Mouse (Mus musculus) left cerebral cortex, postnatal 14 days (tissue): ENCODE measurements around the gene Capg. TPM values are rescaled to one million over a fixed set of nuclear protein-coding genes. Genes with fewer than 3 reads are reported as not detected.
A peak's percentile ranks its signal among the peaks of the same experiment; 100 is the strongest.

ENCODE experiments used
- DNase-seq, 2 experiments: peaks; one replicate each; pipeline ENCODE4 v3.0.0; 2021 to 2022; ENCODE audit warnings: low spot score in 2 of 2, mixed read lengths in 1 of 2
- intact Hi-C: fragments of 180-260 bp; cut with DNase I; formaldehyde crosslinking; loops from one replicate; pipeline ENCODE4 v1.15.1; 2025
- long read RNA-seq, 2 experiments: library from polyadenylated mRNA; stranded (forward); transcript quantifications; one replicate each; pipeline ENCODE4 v2.0.0; 2021
- total RNA-seq, 2 experiments: library from RNA; stranded (reverse); gene quantifications; 2 replicates each; pipeline ENCODE4 v1.2.3; 2021

The Capg gene
- total RNA-seq, result 1 to 10 TPM; 3.3 to 3.6 TPM
- long read RNA-seq, experiment 1, partial matches to known transcripts, result 0 of 1 reads
- long read RNA-seq, experiment 1, other reads (novel, unspliced or antisense), result 0 of 1 reads
- long read RNA-seq, experiment 2, partial matches to known transcripts, result 1 of 2 reads
- long read RNA-seq, experiment 2, other reads (novel, unspliced or antisense), result 0 of 2 reads

DNA sequence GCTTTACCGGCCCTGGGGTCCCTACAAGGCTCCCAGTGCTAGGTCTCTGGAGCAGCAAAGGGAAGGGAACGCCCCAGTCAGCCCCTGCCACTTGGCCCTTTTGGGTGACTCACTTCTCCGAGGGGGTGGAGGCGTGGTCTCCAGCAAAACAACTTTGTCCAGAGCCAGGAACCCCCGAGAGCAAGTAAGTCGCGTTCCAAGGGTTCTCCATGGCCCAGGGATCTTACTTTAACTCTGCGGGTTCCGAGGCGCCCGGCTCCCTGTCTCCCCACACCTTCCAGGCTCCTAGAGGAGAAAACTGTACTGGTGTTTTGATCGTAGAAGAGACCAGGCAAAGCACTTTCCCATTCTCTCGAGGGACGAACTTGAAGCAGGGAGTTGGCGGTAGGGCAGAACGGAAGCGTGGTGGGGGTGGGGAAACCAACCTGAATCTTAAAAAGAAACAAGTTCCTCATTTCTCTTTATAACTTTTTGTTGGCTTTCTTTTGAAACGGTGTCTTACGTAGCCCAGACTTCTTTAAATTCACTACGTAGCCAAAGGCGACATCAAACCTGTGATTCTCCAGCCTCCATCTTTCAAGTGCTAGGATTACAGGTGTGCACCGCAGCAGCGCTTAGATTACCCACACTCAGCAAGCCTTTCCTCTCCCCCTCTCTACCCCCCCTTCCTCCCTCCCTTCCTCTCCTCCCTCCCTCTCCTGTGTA is at the start of gene Capg:
TSS of gene Capg (plus strand) at position 109 of the 705 bp plus-strand sequence.
- no peak for DNase-seq
- intact Hi-C loops, result no loop called here

DNA sequence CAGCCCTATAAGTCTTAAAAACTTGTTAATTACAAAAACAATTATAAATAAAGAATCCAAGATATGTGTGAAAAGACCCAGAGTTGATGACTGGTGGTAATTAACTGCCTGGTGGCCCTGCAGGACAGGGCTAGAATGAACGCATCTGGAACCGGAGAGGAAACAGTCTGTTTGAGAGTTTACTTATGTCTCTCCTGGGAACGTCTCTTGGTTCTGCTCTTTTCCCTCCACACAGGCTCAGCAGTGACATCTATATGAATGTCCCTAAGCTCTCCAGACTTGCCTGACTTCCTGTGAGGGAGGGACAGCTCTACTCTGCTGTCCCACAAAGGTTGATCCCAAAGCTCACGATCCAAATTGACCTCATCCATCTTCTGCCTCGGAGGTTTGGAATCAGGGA is 45.2 kb upstream of the Capg start:
- intact Hi-C loops, result no loop called here
- DNase-seq, result no peak

DNA sequence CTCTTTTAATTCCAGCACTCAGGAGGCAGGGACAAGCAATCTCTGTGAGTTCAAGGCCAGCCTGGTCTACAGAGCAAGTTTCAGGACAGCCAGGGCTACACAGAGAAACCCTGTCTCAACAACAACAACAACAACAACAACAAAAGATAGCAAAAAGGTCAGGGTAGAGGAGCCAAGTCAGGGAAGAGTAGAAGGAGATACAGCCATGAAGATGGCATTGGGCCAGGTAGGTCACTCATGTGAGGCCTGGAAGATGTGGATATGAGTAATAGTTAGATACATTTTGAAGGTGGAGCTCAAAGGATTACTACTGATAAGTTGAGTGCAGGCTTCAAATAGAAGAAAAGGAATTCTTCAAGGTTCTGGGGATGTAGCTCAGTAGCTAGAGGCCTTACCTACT is 40.9 kb upstream of the Capg start:
- intact Hi-C loops, result no loop called here
- no peak for DNase-seq

DNA sequence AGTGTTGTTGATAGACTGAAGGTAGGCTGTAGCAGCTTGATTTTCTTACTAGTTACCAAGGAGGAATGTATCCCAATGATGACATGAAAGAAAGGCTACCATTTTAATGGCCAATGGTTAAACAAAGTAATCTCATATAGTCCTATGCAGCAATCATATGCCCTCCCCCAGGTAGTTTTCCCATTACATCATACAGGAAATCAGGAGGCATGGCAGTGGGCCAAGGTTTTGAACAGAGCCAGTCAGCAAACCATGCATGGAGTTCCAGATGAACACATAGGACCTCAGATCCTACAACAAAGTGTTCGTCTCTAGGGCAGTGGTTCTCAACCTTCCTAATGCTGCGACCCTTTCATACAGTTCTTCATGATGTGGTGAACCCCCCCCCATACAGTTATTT is 40.3 kb upstream of the Capg start:
- intact Hi-C loops, result no loop called here

DNA sequence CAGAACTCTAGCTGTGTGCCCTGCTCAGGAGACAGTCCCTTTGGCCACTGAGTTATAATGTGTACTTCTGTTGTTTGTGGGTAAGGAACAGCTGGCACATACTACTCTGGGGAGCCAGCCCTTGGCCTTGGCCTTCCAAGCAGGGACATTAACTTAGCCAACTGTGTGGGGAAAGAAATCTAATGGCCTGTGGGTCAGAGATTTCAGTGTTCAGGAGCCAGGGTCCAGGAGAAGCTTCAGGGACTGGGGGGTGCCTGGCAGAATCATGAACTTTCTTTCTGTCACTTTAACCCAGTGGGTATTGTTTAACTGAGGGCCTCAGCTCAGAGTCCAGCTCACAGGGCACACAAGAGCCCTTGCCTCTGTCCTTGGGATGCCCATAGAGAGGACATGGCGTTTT is 38.1 kb upstream of the Capg start:
- intact Hi-C loops, result no loop called here
- DNase-seq, result no peak

More for the DNA sequence above, 40.3 kb upstream of the Capg start:
- DNase-seq, result no peak

DNA sequence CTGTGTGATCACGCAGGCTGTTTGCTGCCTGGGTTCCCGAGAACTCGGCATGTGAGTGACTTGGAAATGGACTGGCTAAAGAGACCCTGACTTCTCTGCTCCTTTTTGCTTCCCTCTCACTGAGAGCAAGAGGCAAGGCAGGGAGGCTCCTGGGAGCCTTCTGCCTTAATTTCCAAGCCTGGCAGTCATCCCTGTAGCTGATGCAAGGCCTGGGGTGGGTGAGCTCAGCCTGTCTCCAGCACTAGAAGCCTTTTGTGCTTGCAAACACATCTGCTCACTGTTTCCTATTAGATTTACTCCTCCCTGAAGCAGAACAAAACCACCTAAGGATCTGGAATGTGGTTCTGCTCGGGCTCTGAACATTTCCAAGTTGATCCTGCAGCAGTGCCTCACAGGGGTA is 35.6 kb upstream of the Capg start:
- DNase-seq, result no peak
- intact Hi-C loops, result no loop called here

DNA sequence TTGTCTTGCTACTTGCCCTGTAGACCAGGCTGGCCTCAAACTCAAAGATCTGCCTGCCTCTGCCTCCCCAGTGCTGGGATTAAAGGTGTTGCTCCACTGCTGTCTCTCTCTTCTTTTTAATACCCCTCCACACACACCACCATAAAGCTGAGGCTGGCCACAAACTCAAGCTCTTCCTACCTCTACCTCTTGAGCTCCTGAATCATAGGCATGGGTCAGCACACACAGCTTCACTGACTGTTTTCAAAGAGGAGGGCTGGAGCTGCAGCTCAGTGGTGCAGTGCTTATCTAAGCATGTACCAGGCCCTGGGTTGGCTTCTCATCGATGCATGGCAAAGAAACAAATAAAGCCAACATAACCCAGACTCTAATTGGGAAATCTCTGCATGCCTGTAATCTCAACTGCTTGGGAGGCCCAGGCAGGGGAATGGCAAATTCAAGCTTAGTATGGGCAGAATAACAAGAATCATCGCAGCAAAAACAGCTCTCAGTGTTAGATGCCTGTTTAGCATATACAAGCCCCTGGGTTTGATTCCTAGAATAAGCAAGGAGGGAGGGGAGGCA is 34.2 kb upstream of the Capg start:
- intact Hi-C loops, result loop anchor here (5.0 kb wide), 2 partner anchors 58 to 73 kb away; partner anchors contain the start of gene Mat2a
- DNase-seq, result no peak

DNA sequence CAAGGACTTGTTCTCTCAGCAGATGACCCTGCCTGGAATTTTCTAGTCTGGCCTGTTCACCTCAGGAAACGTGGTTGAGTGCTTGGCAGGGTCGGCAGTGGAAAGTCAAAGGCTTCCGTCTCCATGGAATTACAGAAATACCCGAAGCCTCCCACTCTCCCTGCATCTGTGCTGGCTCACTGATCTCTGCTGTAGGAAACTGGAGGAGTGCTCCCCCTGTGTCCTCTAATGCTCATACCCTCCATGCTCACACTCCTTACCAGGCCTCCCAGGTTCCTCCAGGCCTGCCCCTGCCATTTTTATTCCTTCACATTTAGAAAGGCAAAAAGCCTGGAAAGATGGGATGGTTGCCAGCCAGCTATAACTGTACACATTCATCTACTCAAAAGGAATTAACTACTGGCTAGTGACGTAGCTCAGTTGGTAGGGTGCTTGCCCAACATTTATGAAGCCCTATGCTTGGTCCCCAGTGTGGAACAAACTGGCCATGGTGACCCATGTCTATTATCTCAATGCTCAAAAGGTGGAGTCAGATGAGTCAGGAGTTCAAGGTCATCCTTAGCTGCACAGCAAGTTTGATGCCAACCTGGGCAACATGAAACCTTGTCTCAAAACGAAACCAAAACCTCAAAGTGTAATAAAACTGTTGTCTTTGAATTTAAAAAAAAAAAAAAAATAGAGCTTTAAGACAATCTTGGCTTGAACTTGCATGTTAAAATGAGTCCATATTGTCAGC is 33.3 kb upstream of the Capg start:
- peak in 1 of 2 experiments; percentile 52 for DNase-seq
- intact Hi-C loops, result loop anchor here (5.0 kb wide), 2 partner anchors 59 to 74 kb away; partner anchors contain the start of gene Mat2a

DNA sequence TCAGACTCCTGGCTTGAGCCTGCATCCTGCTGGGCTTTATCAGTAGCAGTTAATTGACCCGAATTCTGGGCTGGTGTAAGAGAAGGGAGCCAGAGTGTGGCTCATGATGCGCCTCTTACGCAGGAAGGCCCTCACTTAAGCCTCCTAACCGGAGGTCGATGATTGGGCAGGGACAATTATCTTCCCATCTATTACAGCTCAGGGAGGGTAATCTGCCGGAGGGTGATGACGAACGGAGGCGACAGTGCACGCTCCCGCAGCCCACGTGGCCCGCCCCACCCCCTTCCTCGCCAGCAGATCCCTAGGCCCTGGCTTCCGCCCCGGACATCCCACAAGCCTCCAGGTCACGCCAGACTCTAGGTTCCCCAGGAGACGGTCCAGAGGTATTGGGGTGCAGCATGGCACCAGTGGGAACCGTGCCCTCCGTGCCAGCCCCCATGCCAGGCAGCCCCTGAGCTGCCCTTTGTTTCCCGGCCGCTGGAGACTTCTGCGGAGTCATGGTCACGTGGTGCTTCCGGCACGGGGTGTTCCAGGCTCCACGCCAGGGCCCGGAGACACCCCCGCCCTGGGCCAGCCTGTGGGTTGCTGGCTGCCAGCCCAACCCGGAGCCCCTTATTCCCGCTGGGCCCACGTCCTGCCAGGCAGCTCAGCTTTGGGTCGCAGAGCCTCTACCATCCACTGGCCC is 31.7 kb upstream of the Capg start:
- intact Hi-C loops, result loop anchor here (5.0 kb wide), 2 partner anchors 60 to 75 kb away; partner anchors contain the start of gene Mat2a
- peak; percentile 89 to 92 for DNase-seq

DNA sequence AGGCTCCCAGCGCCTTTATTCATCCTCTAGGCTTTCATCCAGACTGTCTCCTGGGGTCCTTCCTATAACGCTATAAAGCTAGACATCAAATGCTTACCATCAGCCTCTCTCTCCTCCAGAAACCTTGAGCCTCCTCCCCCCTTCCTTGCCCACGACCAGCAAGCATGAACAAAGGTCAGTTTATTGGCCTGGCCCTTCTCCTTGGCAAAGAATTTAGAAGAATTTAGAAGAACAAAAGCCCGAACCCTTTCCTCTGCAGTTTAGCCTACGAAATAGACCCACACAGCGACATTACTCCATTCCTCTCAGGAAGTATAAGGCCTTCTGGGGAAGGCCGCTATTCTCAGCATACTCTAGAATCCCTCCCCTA is 31.1 kb upstream of the Capg start:
- intact Hi-C loops, result loop anchor here (5.0 kb wide), 2 partner anchors 61 to 76 kb away; partner anchors contain the start of gene Mat2a
- no peak for DNase-seq

DNA sequence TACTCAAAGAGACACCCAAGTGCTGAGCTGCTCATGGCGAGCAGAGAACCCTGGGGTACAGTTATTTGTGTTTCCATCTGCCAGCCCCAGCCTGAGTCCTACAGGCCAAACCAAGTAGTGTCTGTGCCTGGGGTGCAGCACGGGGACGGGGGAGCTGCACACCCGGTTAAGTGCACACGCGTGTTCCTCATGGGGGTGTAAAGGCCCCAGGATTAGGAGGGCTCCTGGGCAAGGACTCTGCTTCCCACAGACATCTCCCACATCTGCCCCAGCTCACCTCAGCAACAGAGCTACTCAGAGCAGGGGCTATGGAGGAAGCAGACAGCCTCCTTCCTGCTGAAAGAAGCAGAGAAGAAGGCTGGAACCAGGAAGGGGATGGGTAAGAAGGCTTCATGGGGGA is 28.5 kb upstream of the Capg start:
- intact Hi-C loops, result no loop called here

DNA sequence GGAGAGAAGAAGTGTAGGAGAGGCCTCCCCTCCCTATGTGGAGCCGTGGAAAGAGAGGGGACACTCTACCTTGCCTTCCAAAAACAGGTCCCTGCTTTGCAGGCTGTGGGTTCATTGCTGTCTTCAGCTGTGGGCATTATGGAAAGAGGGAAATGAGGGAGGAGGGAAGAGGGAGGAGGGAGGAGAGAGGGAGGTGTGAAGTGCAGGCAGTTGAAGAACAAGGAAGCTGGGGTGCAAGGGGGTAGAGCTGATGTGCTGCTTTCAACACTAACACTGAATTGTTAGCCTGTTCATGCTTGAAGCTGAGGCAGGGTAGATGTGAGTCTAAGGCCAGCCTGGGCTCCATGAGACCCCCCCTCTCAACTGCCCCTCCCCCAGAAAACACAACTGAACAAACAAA is 25.3 kb upstream of the Capg start:
- intact Hi-C loops, result no loop called here
- DNase-seq, result no peak

More for the DNA sequence above, 28.5 kb upstream of the Capg start:
- no peak for DNase-seq

DNA sequence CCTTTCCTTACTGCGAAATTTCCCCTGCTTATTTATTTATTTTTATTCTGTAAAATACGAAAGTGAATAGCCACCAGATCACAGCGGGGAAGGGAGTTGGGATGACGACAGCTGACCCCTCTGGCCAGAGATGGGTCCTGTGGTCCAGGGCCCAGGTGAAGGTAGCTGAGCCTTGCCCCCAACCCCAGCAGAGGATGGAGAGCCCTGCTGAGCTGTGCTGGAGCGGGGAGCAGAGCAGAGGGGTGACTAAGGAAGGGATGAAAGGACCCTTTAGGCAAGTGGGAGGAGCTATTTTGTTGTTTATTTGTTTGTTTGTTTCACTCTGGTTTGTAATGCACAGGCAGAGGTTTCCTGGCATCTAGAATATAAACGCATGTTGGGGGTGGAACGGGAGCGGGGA is 24.9 kb upstream of the Capg start:
- intact Hi-C loops, result no loop called here
- DNase-seq, result no peak

DNA sequence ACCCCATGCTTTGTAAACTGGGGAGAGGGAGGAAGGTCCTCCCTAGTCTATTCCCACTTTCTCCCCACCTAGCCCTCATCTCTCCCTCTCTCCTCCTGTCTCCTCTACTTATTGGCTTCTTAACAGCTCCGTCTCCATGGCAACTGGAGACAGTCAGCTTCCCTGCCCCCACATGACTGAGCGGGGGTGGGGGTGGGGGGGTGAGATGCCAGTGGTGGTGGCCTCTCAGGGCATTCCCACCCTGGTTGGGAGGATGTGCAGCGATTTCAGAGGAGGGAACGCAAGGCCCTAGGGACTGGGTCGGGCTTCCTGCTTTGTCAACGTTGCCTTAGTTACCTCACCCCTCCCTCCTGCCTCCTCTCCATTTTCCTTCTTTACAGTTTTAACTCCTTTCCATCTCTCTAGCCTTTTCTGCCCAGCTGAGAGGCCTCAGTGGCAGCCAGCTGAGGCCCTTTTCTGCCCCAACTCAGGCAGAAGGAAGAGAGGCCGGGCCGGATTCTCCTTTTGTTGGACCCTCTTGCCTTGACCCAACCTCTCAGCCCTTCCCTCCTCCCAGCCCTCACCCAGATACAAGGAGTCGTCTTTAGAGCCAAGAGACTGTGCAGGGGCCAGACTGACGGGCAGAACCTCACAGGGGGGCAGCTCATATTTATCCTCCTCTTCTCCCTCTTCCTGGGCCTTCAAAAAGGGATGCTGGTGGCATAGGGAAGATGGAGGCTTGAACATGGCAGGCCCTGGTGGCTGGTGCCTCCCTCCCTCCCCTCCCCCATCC is 24.1 kb upstream of the Capg start:
- DNase-seq, result peak; percentile 73 to 83
- intact Hi-C loops, result no loop called here

DNA sequence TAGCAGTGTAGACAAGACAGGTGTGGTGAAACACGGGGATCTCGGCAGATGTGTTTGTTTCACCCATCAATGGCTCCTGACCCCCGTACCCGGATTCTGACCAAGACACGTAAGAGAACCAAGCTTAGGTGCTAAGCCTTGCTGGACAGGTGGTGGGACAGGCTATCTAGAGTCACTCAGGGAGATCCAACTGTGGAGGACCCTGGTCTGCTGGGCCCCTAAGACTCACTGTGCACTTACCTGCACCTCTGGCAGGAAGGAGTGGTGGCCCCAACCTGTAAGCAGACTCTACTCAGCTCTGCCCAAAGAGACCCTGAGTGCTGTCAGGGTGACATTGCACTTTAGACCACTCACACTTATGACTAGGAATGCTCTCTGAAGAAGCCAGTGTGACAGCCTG is 23.3 kb upstream of the Capg start:
- intact Hi-C loops, result no loop called here
- DNase-seq, result no peak

DNA sequence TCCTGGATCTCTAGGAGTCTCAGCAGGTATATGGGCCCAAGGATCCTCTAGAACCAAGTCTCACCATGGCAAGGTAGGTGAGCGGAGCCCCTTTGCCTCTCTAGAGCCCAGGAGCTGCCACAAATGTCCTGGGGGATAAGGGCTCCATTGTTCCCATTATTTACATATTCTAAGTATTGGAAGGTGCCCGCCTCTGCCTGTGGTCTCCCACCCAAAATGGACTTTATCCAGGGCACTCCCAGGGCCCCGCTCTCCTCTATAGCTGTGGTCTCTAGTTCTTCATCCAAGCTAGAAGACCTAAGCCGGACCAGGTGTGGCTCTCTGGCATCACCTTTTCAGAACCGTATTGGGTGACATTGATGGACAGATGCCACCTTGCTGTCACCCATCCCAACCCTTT is 22.6 kb upstream of the Capg start, which contains the start of gene Sh2d6:
TSS of gene Sh2d6 (minus strand) at position 101 of the 400 bp plus-strand sequence.
- no peak for DNase-seq
- intact Hi-C loops, result no loop called here

DNA sequence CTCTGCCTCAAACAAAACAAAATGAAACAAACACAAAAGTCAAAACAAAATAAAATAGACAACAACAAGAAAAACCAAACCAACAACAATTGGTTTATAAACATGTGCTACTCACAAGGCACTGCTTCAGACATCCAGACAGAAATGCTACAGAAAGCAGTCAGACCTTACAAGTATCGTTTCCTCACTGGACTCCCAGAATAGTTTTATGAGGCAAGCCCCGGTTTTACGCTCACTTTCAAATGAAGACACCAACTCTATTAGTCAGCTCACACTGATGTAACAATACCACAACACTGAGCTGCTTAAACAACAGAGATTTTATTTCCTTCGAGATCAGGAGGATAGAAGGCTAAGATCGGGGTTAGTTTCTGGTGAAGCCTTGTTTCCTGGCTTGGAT is 21.9 kb upstream of the Capg start:
- DNase-seq, result no peak
- intact Hi-C loops, result no loop called here

DNA sequence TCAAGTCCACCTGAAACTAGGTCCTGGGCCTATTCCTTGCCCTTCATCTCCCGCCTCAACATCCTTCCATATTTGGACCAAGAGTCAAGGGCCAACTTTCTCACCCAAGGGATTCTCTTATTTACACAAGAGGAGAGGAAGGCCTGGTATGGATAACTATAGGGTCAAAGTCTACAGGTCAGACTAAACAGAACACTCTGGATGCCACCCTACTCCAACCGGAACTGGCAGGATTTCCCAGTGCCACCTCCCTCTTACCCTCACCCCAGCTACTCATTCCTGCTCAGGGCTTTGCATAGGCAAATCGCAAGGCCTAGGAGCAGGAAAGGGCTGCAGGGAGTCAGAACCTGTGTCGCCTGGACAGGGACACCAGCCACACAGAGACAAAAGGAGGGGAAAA is 21.0 kb upstream of the Capg start:
- intact Hi-C loops, result no loop called here
- no peak for DNase-seq

DNA sequence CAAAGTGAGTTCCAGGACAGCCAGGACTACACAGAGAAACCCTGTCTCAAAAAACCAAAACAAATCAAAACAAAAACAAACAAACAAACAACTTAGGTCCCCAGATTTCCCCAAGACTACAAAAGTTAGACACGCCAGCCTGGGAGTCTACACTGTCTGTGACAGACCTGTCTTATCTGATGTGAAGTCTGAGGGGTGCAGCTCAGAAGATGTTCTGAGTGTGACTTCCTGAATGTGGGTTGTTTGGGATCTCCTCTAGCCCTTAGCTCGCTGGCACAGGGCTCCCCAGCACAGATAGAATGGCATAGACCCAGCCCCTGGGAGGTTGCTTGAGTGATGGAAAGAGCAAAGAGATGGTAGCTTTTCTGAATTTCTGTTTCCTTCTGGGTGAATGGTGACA is 20.0 kb upstream of the Capg start:
- intact Hi-C loops, result no loop called here
- no peak for DNase-seq
